Mouse (Mus musculus): ENCODE data around the gene Cox17. TPM values are rescaled to one million over a fixed set of nuclear protein-coding genes. Genes with fewer than 3 reads are reported as not detected.

Gene Cox17
- polyA plus RNA-seq, 1 experiment from 2014 or later, result 404 TPM

- no peaks in the 10 kb centered on the region for H3K36me3 ChIP-seq
- H3K27ac ChIP-seq, result no peak overlapping the region
- peaks cover 12% of the 10 kb centered on the region; the same call in 1 of the 2 replicates for H3K27me3 ChIP-seq (replicated peaks)
- peaks cover 40% of the 10 kb centered on the region for H3K4me1 ChIP-seq
- peak overlapping the region; percentile 57 for H3K4me2 ChIP-seq
- H3K4me3 ChIP-seq, result no peak overlapping the region
- WGBS (ENCODE audit: insufficient replicate concordance), result 73% methylated on average over 9 of the region's 9 CpGs
- no peak overlapping the region for H3K9ac ChIP-seq
- peak; percentile 14; the same call in 1 of the 2 replicates for ATAC-seq
- H3K9me3 ChIP-seq (replicated peaks), result no peaks in the 10 kb centered on the region
Observed at GRCm38 (mm10) chr16:38400311-38400960, 53.6 kb downstream of the Cox17 start.

GRCm38 (mm10) chr16:38401468-38401867 is 54.7 kb downstream of the Cox17 start:
- no peak overlapping the region for H3K9ac ChIP-seq
- 73% methylated on average over 6 of the region's 6 CpGs for WGBS (ENCODE audit: insufficient replicate concordance)
- no peak overlapping the region for H3K4me2 ChIP-seq
- H3K9me3 ChIP-seq (replicated peaks), result no peaks in the 10 kb centered on the region
- no peak for ATAC-seq
- H3K36me3 ChIP-seq, result no peaks in the 10 kb centered on the region
- peaks cover 12% of the 10 kb centered on the region; the same call in 1 of the 2 replicates for H3K27me3 ChIP-seq (replicated peaks)
- H3K4me1 ChIP-seq, result peaks cover 39% of the 10 kb centered on the region
- H3K4me3 ChIP-seq, result no peak overlapping the region
- no peak overlapping the region for H3K27ac ChIP-seq

Other genes starting within 250 kb of the Cox17 start
- 1.4 and 1.8 TPM in 2 replicates for gene Nr1i2, start 52.2 kb upstream of the Cox17 start, polyA plus RNA-seq (2016; fragmentation: Nextera tagmentation; extraction: Ambion mirVana)
- gene Maats1, start 4.8 kb upstream of the Cox17 start, polyA plus RNA-seq (2016; fragmentation: Nextera tagmentation; extraction: Ambion mirVana), result 0.05 TPM in 1 of 2 replicates, not detected in the other
- gene Gm21987, start within 50 bp of the Cox17 start, polyA plus RNA-seq (2016; fragmentation: Nextera tagmentation; extraction: Ambion mirVana), result not detected in 2 replicates
- 20.3 and 24.8 TPM in 2 replicates for gene Popdc2, start 15.2 kb downstream of the Cox17 start, polyA plus RNA-seq (2016; fragmentation: Nextera tagmentation; extraction: Ambion mirVana)
- gene Pla1a, start 86.2 kb downstream of the Cox17 start, polyA plus RNA-seq (2016; fragmentation: Nextera tagmentation; extraction: Ambion mirVana), result 3.4 TPM in 2 replicates
- gene Adprh, start 105.7 kb downstream of the Cox17 start, polyA plus RNA-seq (2016; fragmentation: Nextera tagmentation; extraction: Ambion mirVana), result 50.8 and 53.5 TPM in 2 replicates
- gene Cd80, start 108.6 kb downstream of the Cox17 start, polyA plus RNA-seq (2016; fragmentation: Nextera tagmentation; extraction: Ambion mirVana), result 0.12 and 0.19 TPM in 2 replicates
- gene Timmdc1, start 175.7 kb downstream of the Cox17 start, polyA plus RNA-seq (2016; fragmentation: Nextera tagmentation; extraction: Ambion mirVana), result 19.7 and 19.9 TPM in 2 replicates
- gene Poglut1, start 203.3 kb downstream of the Cox17 start, polyA plus RNA-seq (2016; fragmentation: Nextera tagmentation; extraction: Ambion mirVana), result 17.7 and 18.3 TPM in 2 replicates
- gene Tmem39a, start 211.7 kb downstream of the Cox17 start, polyA plus RNA-seq (2016; fragmentation: Nextera tagmentation; extraction: Ambion mirVana), result 41.3 and 48.6 TPM in 2 replicates